Comparison of ENCODE assay signal across 21 mouse cellular contexts in the genomic region with DNA sequence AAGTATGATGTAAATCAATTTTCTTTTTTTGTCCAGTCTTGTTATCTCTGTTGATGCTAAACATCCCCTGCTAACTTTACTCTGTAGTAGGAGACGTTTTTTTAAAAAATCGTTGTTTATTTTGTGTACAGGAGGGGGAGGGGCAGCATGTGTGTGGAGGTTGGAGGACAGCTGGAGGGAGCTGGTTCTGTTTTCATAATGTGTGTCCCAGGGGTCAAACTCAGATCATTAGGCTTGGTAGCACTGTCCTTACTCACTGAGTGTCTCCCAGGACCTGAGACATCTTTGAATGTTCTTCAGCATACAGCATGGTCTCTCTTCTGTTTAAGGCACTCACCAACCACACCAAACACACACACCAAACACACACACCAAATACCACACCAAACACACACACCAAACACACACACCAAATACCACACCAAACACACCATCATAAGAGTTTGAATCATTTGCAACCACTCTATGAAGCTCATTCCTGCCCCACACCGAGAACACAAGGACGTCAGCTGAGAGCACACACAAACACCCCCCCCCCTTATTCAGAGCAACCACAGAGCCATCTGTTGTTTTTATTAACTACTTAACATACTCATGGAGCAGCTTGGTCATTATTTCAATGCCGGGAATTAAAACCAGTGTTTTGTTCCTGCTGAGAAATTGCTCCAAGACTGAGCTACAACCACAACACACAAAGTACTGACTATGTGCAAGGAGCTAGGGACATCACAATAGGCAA. TPM values are rescaled to one million over a fixed set of nuclear protein-coding genes. Genes with fewer than 3 reads are reported as not detected.
A peak's percentile ranks its signal among the peaks of the same experiment; 100 is the strongest.
DNase-seq lines count a peak whose midpoint lies in the region; ATAC-seq and TF ChIP-seq lines count a peak whose summit lies in the region.
"Had no signal": no experiment of that assay in that cellular context is flagged by ENCODE, and none has a peak within 500 bp of the region (broad histone marks: within the 10 kb centered on the region; RNA-seq: fewer than 3 reads in every experiment).

No protein-coding gene starts in this region.

- peak; percentile 13 for DNase-seq in liver, adult 2 months (ENCODE audit: extremely low read depth, low read depth, low spot score)
- peak; percentile 22 for DNase-seq in midbrain, embryonic 14.5 days
- peak; percentile 22 for DNase-seq in hindbrain, postnatal 0 days (ENCODE audit: low spot score)
- DNase-seq in heart, adult 11 months = no peak
- DNase-seq: adrenal gland, postnatal 10 days; cerebellum, adult 9-10 months; gastrocnemius, postnatal 36 days; right cerebral cortex, postnatal 4 days; thymus, adult 18-20 months had no signal

- no peak overlapping the region for H3K4me3 ChIP-seq in liver, adult 2 months (ENCODE audit: insufficient read depth, low read depth, low read length)
- no peak overlapping the region for H3K4me3 ChIP-seq in liver, embryonic 12.5 days
- H3K4me3 ChIP-seq in midbrain, embryonic 14.5 days (replicated peaks; ENCODE audit: low read depth, low read length) = no peak overlapping the region
- no peak overlapping the region for H3K4me3 ChIP-seq in midbrain, embryonic 15.5 days
- no peak overlapping the region for H3K4me3 ChIP-seq in hindbrain, postnatal 0 days (ENCODE audit: low read length)
- H3K4me3 ChIP-seq: hindbrain, embryonic 15.5 days; layer of hippocampus, adult 2 months; limb, embryonic 10.5 days; neural tube, embryonic 13.5 days had no signal

- no peaks in the 10 kb centered on the region for H3K27me3 ChIP-seq in liver, adult 2 months (ENCODE audit: control insufficient read depth, insufficient read depth, low read length)
- peaks cover 17% of the 10 kb centered on the region for H3K27me3 ChIP-seq in liver, embryonic 12.5 days (replicated peaks)
- no peaks in the 10 kb centered on the region for H3K27me3 ChIP-seq in midbrain, embryonic 14.5 days (ENCODE audit: control insufficient read depth, insufficient read depth, low read length)
- H3K27me3 ChIP-seq in midbrain, embryonic 15.5 days (replicated peaks) = no peaks in the 10 kb centered on the region
- no peaks in the 10 kb centered on the region for H3K27me3 ChIP-seq in hindbrain, postnatal 0 days (ENCODE audit: insufficient read depth, low read length)
- H3K27me3 ChIP-seq: hindbrain, embryonic 15.5 days; neural tube, embryonic 13.5 days had no signal

- 0 out of 2 replicates have a peak, but pooled peaks cover 3% of the 10 kb centered on the region for H3K9me3 ChIP-seq in liver, embryonic 12.5 days (replicated peaks)
- no peaks in the 10 kb centered on the region for H3K9me3 ChIP-seq in midbrain, embryonic 14.5 days (ENCODE audit: control insufficient read depth, low read length)
- no peaks in the 10 kb centered on the region for H3K9me3 ChIP-seq in midbrain, embryonic 15.5 days
- no peaks in the 10 kb centered on the region for H3K9me3 ChIP-seq in hindbrain, postnatal 0 days (ENCODE audit: low read length)
- H3K9me3 ChIP-seq: hindbrain, embryonic 15.5 days; limb, embryonic 10.5 days; neural tube, embryonic 13.5 days had no signal

- ATAC-seq in liver, embryonic 12.5 days = no peak
- ATAC-seq in midbrain, embryonic 14.5 days (ENCODE audit: low FRiP score, low TSS enrichment) = no peak
- no peak for ATAC-seq in midbrain, embryonic 15.5 days (replicated peaks)
- no peak; the same call in 1 of the 2 replicates for ATAC-seq in hindbrain, postnatal 0 days
- no peak for ATAC-seq in granulocyte monocyte progenitor cell, adult 5-6 weeks (replicated peaks; ENCODE audit: poor library complexity, severe bottlenecking)
- ATAC-seq: CD4-positive, CD25-positive, alpha-beta regulatory T cell, adult 4 months had no signal

- no peaks in the 10 kb centered on the region for H3K4me1 ChIP-seq in liver, adult 2 months (ENCODE audit: control insufficient read depth, insufficient read depth, low read length)
- H3K4me1 ChIP-seq in liver, embryonic 12.5 days = no peaks in the 10 kb centered on the region
- 0 out of 2 replicates have a peak, but pooled peaks cover 3% of the 10 kb centered on the region for H3K4me1 ChIP-seq in midbrain, embryonic 14.5 days (ENCODE audit: control insufficient read depth, insufficient read depth, low read length)
- H3K4me1 ChIP-seq in midbrain, embryonic 15.5 days = no peaks in the 10 kb centered on the region
- H3K4me1 ChIP-seq in hindbrain, postnatal 0 days (ENCODE audit: insufficient read depth, low read length) = no peaks in the 10 kb centered on the region
- H3K4me1 ChIP-seq: hindbrain, embryonic 15.5 days; limb, embryonic 10.5 days had no signal

- TF ChIP-seq CTCF in liver, adult 2 months (IDR thresholded peaks at IDR 0.05; ENCODE audit: low read depth, low read length) = no peak
- no peak for TF ChIP-seq CTCF in hindbrain, postnatal 0 days (IDR thresholded peaks at IDR 0.05; ENCODE audit: low read depth)

- H3K36me3 ChIP-seq in liver, adult 2 months (ENCODE audit: control insufficient read depth, insufficient read depth, low read length) = no peaks in the 10 kb centered on the region
- H3K36me3 ChIP-seq in liver, embryonic 12.5 days = no peaks in the 10 kb centered on the region
- H3K36me3 ChIP-seq in midbrain, embryonic 14.5 days (ENCODE audit: control insufficient read depth, insufficient read depth, low read length) = no peaks in the 10 kb centered on the region
- no peaks in the 10 kb centered on the region for H3K36me3 ChIP-seq in midbrain, embryonic 15.5 days (replicated peaks)
- no peaks in the 10 kb centered on the region for H3K36me3 ChIP-seq in hindbrain, postnatal 0 days (ENCODE audit: insufficient read depth, low read length)
- H3K36me3 ChIP-seq: hindbrain, embryonic 15.5 days; limb, embryonic 10.5 days; neural tube, embryonic 13.5 days had no signal

- H3K4me2 ChIP-seq in liver, embryonic 12.5 days = no peak overlapping the region
- H3K4me2 ChIP-seq in midbrain, embryonic 14.5 days (ENCODE audit: low read length) = no peak overlapping the region
- no peak overlapping the region for H3K4me2 ChIP-seq in midbrain, embryonic 15.5 days
- no peak overlapping the region for H3K4me2 ChIP-seq in hindbrain, postnatal 0 days (ENCODE audit: low read depth, low read length)
- H3K4me2 ChIP-seq: hindbrain, embryonic 15.5 days; neural tube, embryonic 13.5 days had no signal

- H3K27ac ChIP-seq in liver, adult 2 months (replicated peaks; ENCODE audit: insufficient read depth, low read depth, low read length) = no peak overlapping the region
- H3K27ac ChIP-seq in liver, embryonic 12.5 days = no peak overlapping the region
- H3K27ac ChIP-seq in midbrain, embryonic 14.5 days (replicated peaks; ENCODE audit: low read depth, low read length) = no peak overlapping the region
- H3K27ac ChIP-seq in midbrain, embryonic 15.5 days = no peak overlapping the region
- no peak overlapping the region for H3K27ac ChIP-seq in hindbrain, postnatal 0 days
- H3K27ac ChIP-seq: hindbrain, embryonic 15.5 days; layer of hippocampus, adult 2 months; limb, embryonic 10.5 days; neural tube, embryonic 13.5 days had no signal

- H3K79me2 ChIP-seq in liver, adult 2 months (ENCODE audit: control insufficient read depth, insufficient read depth, low read length) = no peaks in the 10 kb centered on the region

- no peak for TF ChIP-seq POLR2A in liver, adult 2 months (IDR thresholded peaks at IDR 0.05; ENCODE audit: extremely low read depth, insufficient read depth, low read length)

- WGBS in liver, adult 2 months = 52% methylated on average over 5 of the region's 5 CpGs
- 56% methylated on average over 5 of the region's 5 CpGs for WGBS in liver, embryonic 12.5 days (ENCODE audit: insufficient replicate concordance)
- WGBS in midbrain, embryonic 14.5 days = 50% methylated on average over 5 of the region's 5 CpGs
- WGBS in midbrain, embryonic 15.5 days = 40% methylated on average over 5 of the region's 5 CpGs
- WGBS in hindbrain, postnatal 0 days = 34% methylated on average over 5 of the region's 5 CpGs

- H3K9ac ChIP-seq in liver, adult 2 months (ENCODE audit: low read depth, low read length) = no peak overlapping the region
- H3K9ac ChIP-seq in liver, embryonic 12.5 days = no peak overlapping the region
- H3K9ac ChIP-seq in midbrain, embryonic 14.5 days (replicated peaks; ENCODE audit: low read length) = no peak overlapping the region
- no peak overlapping the region for H3K9ac ChIP-seq in midbrain, embryonic 15.5 days
- H3K9ac ChIP-seq in hindbrain, postnatal 0 days (replicated peaks; ENCODE audit: low read length) = no peak overlapping the region
- H3K9ac ChIP-seq: hindbrain, embryonic 15.5 days; neural tube, embryonic 13.5 days had no signal

RNA-seq across cellular contexts. Expression of gene Muc20, which starts 13.7 kb away (rescaled TPM):
- total RNA-seq in liver, adult 2 months (2014; rRNA removed) = not detected in 2 replicates
- polyA plus RNA-seq in liver, adult 2 months (2012; rRNA removed) = not detected in 2 replicates
- not detected in 2 replicates for polyA plus RNA-seq in liver, embryonic 12.5 days (2016; fragmentation: Nextera tagmentation; extraction: Ambion mirVana)
- not detected in 2 replicates for polyA plus RNA-seq in midbrain, embryonic 14.5 days (2014; fragmentation: Nextera tagmentation; extraction: Ambion mirVana)
- not detected in 2 replicates for polyA plus RNA-seq in midbrain, embryonic 15.5 days (2015; fragmentation: Nextera tagmentation; extraction: Ambion mirVana)
- not detected in 2 replicates for total RNA-seq in hindbrain, postnatal 0 days (2014; rRNA removed)
- not detected in 2 replicates for polyA plus RNA-seq in hindbrain, postnatal 0 days (2015; fragmentation: Nextera tagmentation; extraction: Ambion mirVana)
- not detected in 2 replicates for total RNA-seq in granulocyte monocyte progenitor cell, adult 5-6 weeks (2014; fragmentation: Nextera tagmentation)
- not detected in 2 replicates for total RNA-seq in granulocyte monocyte progenitor cell, adult 5-6 weeks (2017)
- total RNA-seq: layer of hippocampus, adult 2 months; left cerebral cortex, adult 18-20 months; MEL had no signal
- polyA plus RNA-seq: limb, embryonic 10.5 days; neural tube, embryonic 13.5 days had no signal

RNA-seq across cellular contexts. Expression of gene Smbd1, which starts 26.8 kb away (rescaled TPM):
- total RNA-seq in liver, adult 2 months (2014; rRNA removed) = not detected in 2 replicates
- not detected in 2 replicates for polyA plus RNA-seq in liver, adult 2 months (2012; rRNA removed)
- polyA plus RNA-seq in liver, embryonic 12.5 days (2016; fragmentation: Nextera tagmentation; extraction: Ambion mirVana) = not detected in 2 replicates
- not detected in 2 replicates for polyA plus RNA-seq in midbrain, embryonic 14.5 days (2014; fragmentation: Nextera tagmentation; extraction: Ambion mirVana)
- polyA plus RNA-seq in midbrain, embryonic 15.5 days (2015; fragmentation: Nextera tagmentation; extraction: Ambion mirVana) = not detected in 2 replicates
- total RNA-seq in hindbrain, postnatal 0 days (2014; rRNA removed) = not detected in 2 replicates
- polyA plus RNA-seq in hindbrain, postnatal 0 days (2015; fragmentation: Nextera tagmentation; extraction: Ambion mirVana) = not detected in 2 replicates
- not detected in 2 replicates for total RNA-seq in granulocyte monocyte progenitor cell, adult 5-6 weeks (2014; fragmentation: Nextera tagmentation)
- not detected in 2 replicates for total RNA-seq in granulocyte monocyte progenitor cell, adult 5-6 weeks (2017)
- total RNA-seq: adrenal gland, postnatal 10 days; gastrocnemius, postnatal 36 days; layer of hippocampus, adult 2 months; left cerebral cortex, adult 18-20 months; MEL had no signal
- polyA plus RNA-seq: CD4-positive, CD25-positive, alpha-beta regulatory T cell, adult 4 months; heart, embryonic 14.5 days; hindbrain, embryonic 15.5 days; kidney, embryonic 16.5 days; limb, embryonic 10.5 days; neural tube, embryonic 13.5 days had no signal

RNA-seq across cellular contexts. Expression of gene Muc4, which starts 47.8 kb away (rescaled TPM):
- total RNA-seq in liver, adult 2 months (2014; rRNA removed) = 0.18 TPM in 1 of 2 replicates, not detected in the other
- 0.02 TPM in 2 replicates for polyA plus RNA-seq in liver, adult 2 months (2012; rRNA removed)
- polyA plus RNA-seq in liver, embryonic 12.5 days (2016; fragmentation: Nextera tagmentation; extraction: Ambion mirVana) = 0.59 and 0.63 TPM in 2 replicates
- polyA plus RNA-seq in midbrain, embryonic 14.5 days (2014; fragmentation: Nextera tagmentation; extraction: Ambion mirVana) = 0.16 TPM in 1 of 2 replicates, not detected in the other
- polyA plus RNA-seq in midbrain, embryonic 15.5 days (2015; fragmentation: Nextera tagmentation; extraction: Ambion mirVana) = not detected in 2 replicates
- not detected in 2 replicates for total RNA-seq in hindbrain, postnatal 0 days (2014; rRNA removed)
- not detected in 2 replicates for polyA plus RNA-seq in hindbrain, postnatal 0 days (2015; fragmentation: Nextera tagmentation; extraction: Ambion mirVana)
- total RNA-seq in granulocyte monocyte progenitor cell, adult 5-6 weeks (2014; fragmentation: Nextera tagmentation) = not detected in 2 replicates
- total RNA-seq in granulocyte monocyte progenitor cell, adult 5-6 weeks (2017) = not detected in 2 replicates
- total RNA-seq: layer of hippocampus, adult 2 months; left cerebral cortex, adult 18-20 months; MEL had no signal
- polyA plus RNA-seq: CD4-positive, CD25-positive, alpha-beta regulatory T cell, adult 4 months; heart, embryonic 14.5 days; hindbrain, embryonic 15.5 days; limb, embryonic 10.5 days; neural tube, embryonic 13.5 days had no signal
